ENCODE assay signal across 8 mouse cellular contexts in genomic region chr12:86867271-86868223, GRCm38 (mm10). TPM values are rescaled to one million over a fixed set of nuclear protein-coding genes. Genes with fewer than 3 reads are reported as not detected.
DNase-seq lines count a peak whose midpoint lies in the region; ATAC-seq and TF ChIP-seq lines count a peak whose summit lies in the region.

No protein-coding gene starts in this region.

- H3K36me3 ChIP-seq in liver, embryonic 12.5 days = no peaks in the 10 kb centered on the region
- H3K36me3 ChIP-seq in liver, embryonic 11.5 days (ENCODE audit: control insufficient read depth, insufficient read depth, low read length) = no peaks in the 10 kb centered on the region
- H3K36me3 ChIP-seq in heart, embryonic 12.5 days = no peaks in the 10 kb centered on the region
- H3K36me3 ChIP-seq in small intestine, adult 2 months (ENCODE audit: control insufficient read depth, insufficient read depth, low read length) = no peaks in the 10 kb centered on the region
- no peaks in the 10 kb centered on the region for H3K36me3 ChIP-seq in midbrain, embryonic 11.5 days (ENCODE audit: control insufficient read depth, insufficient read depth, low read length)

- ATAC-seq in liver, embryonic 12.5 days = 0 out of 2 replicates have a peak, but pooled peaks have one; percentile 51
- ATAC-seq in liver, embryonic 11.5 days (replicated peaks; ENCODE audit: low FRiP score) = no peak
- ATAC-seq in heart, embryonic 12.5 days (ENCODE audit: insufficient number of reproducible peaks, low FRiP score) = peak; percentile 61; the same call in 1 of the 2 replicates
- no peak for ATAC-seq in midbrain, embryonic 11.5 days (ENCODE audit: low FRiP score)

- no peak overlapping the region for H3K4me2 ChIP-seq in liver, embryonic 12.5 days
- no peak overlapping the region for H3K4me2 ChIP-seq in liver, embryonic 11.5 days
- no peak overlapping the region for H3K4me2 ChIP-seq in heart, embryonic 12.5 days
- no peak overlapping the region for H3K4me2 ChIP-seq in midbrain, embryonic 11.5 days

- peaks cover 8% of the 10 kb centered on the region for H3K4me1 ChIP-seq in liver, embryonic 12.5 days
- H3K4me1 ChIP-seq in liver, embryonic 11.5 days (replicated peaks; ENCODE audit: control insufficient read depth, insufficient read depth, low read length) = no peaks in the 10 kb centered on the region
- H3K4me1 ChIP-seq in heart, embryonic 12.5 days (replicated peaks) = peaks cover 20% of the 10 kb centered on the region
- peaks cover 14% of the 10 kb centered on the region for H3K4me1 ChIP-seq in small intestine, adult 2 months (ENCODE audit: control insufficient read depth, insufficient read depth, insufficient read length, low read length)
- no peaks in the 10 kb centered on the region for H3K4me1 ChIP-seq in midbrain, embryonic 11.5 days (ENCODE audit: control insufficient read depth, insufficient read depth, low read length)

- no peak overlapping the region for H3K9ac ChIP-seq in liver, embryonic 12.5 days
- H3K9ac ChIP-seq in liver, embryonic 11.5 days (ENCODE audit: low read depth, low read length) = no peak overlapping the region
- peak overlapping the region; percentile 40 for H3K9ac ChIP-seq in heart, embryonic 12.5 days
- H3K9ac ChIP-seq in midbrain, embryonic 11.5 days (ENCODE audit: low read length) = no peak overlapping the region

- no peaks in the 10 kb centered on the region for H3K9me3 ChIP-seq in liver, embryonic 12.5 days (replicated peaks)
- no peaks in the 10 kb centered on the region for H3K9me3 ChIP-seq in liver, embryonic 11.5 days (ENCODE audit: control insufficient read depth, low read length)
- peaks cover 15% of the 10 kb centered on the region; the same call in 1 of the 2 replicates for H3K9me3 ChIP-seq in heart, embryonic 12.5 days (replicated peaks)
- no peaks in the 10 kb centered on the region for H3K9me3 ChIP-seq in midbrain, embryonic 11.5 days (ENCODE audit: control insufficient read depth, low read length)

- DNase-seq in liver, embryonic 11.5 days (ENCODE audit: low spot score) = no peak
- peak; percentile 73 to 77 for DNase-seq in cerebellum, postnatal 36 days
- DNase-seq in kidney, postnatal 25 days = peak; percentile 81 to 97
- DNase-seq in midbrain, embryonic 11.5 days (ENCODE audit: low spot score, missing footprints) = no peak
- no peak for DNase-seq in thymus, postnatal 25 days

- H3K4me3 ChIP-seq in liver, embryonic 12.5 days = no peak overlapping the region
- no peak overlapping the region for H3K4me3 ChIP-seq in liver, embryonic 11.5 days (ENCODE audit: low read depth, low read length)
- no peak overlapping the region for H3K4me3 ChIP-seq in heart, embryonic 12.5 days
- H3K4me3 ChIP-seq in small intestine, adult 2 months (ENCODE audit: low read depth, low read length) = no peak overlapping the region
- no peak overlapping the region for H3K4me3 ChIP-seq in midbrain, embryonic 11.5 days (ENCODE audit: low read depth, low read length)

- WGBS in liver, embryonic 12.5 days (ENCODE audit: insufficient replicate concordance) = 45% methylated on average over 14 of the region's 14 CpGs
- 47% methylated on average over 14 of the region's 14 CpGs for WGBS in liver, embryonic 11.5 days
- 36% methylated on average over 14 of the region's 14 CpGs for WGBS in heart, embryonic 12.5 days
- WGBS in small intestine, adult 2 months = 26% methylated on average over 14 of the region's 14 CpGs
- 49% methylated on average over 14 of the region's 14 CpGs for WGBS in midbrain, embryonic 11.5 days

- H3K27ac ChIP-seq in liver, embryonic 12.5 days = no peak overlapping the region
- H3K27ac ChIP-seq in liver, embryonic 11.5 days (ENCODE audit: low read depth, low read length) = no peak overlapping the region
- 0 out of 2 replicates have a peak overlapping the region, but pooled peaks have one; percentile 13 for H3K27ac ChIP-seq in heart, embryonic 12.5 days (ENCODE audit: poor library complexity, severe bottlenecking)
- peak overlapping the region; percentile 53 for H3K27ac ChIP-seq in small intestine, adult 2 months (ENCODE audit: insufficient read depth, low read depth, low read length)
- H3K27ac ChIP-seq in midbrain, embryonic 11.5 days (ENCODE audit: low read depth, low read length) = no peak overlapping the region

- H3K27me3 ChIP-seq in liver, embryonic 12.5 days (replicated peaks) = no peaks in the 10 kb centered on the region; the same call in 1 of the 2 replicates
- no peaks in the 10 kb centered on the region for H3K27me3 ChIP-seq in liver, embryonic 11.5 days (replicated peaks; ENCODE audit: control insufficient read depth, insufficient read depth, low read length)
- no peaks in the 10 kb centered on the region for H3K27me3 ChIP-seq in heart, embryonic 12.5 days (replicated peaks)
- H3K27me3 ChIP-seq in small intestine, adult 2 months (ENCODE audit: control insufficient read depth, insufficient read depth, low read length) = no peaks in the 10 kb centered on the region
- no peaks in the 10 kb centered on the region for H3K27me3 ChIP-seq in midbrain, embryonic 11.5 days (ENCODE audit: control insufficient read depth, insufficient read depth, low read length)

- TF ChIP-seq CTCF in small intestine, adult 2 months (IDR thresholded peaks at IDR 0.05; ENCODE audit: extremely low read depth, insufficient read length, insufficient replicate concordance, low read depth, low read length) = no peak

- no peak for TF ChIP-seq POLR2A in small intestine, adult 2 months (IDR thresholded peaks at IDR 0.05; ENCODE audit: low read depth, low read length)

RNA-seq across cellular contexts. Expression of gene Irf2bpl, which starts 17.1 kb away (rescaled TPM):
- polyA plus RNA-seq in liver, embryonic 12.5 days (2016; fragmentation: Nextera tagmentation; extraction: Ambion mirVana) = 6.7 and 7.7 TPM in 2 replicates
- polyA plus RNA-seq in liver, embryonic 11.5 days (2014; fragmentation: Nextera tagmentation; extraction: Ambion mirVana) = 9.7 and 9.8 TPM in 2 replicates
- polyA plus RNA-seq in heart, embryonic 12.5 days (2016; fragmentation: Nextera tagmentation; extraction: Ambion mirVana) = 57.8 and 59.5 TPM in 2 replicates
- 17.5 and 30.5 TPM in 2 replicates for polyA plus RNA-seq in small intestine, adult 2 months (2012; rRNA removed)
- polyA plus RNA-seq in midbrain, embryonic 11.5 days (2014; fragmentation: Nextera tagmentation; extraction: Ambion mirVana) = 24.4 and 26.4 TPM in 2 replicates

Comparison
In these comparisons a context has a peak if more than half of its experiments do, and no peak if none do; other contexts are left out.
1. ATAC-seq: peak in liver, embryonic 12.5 days (single experiment) and heart, embryonic 12.5 days (single experiment); none in liver, embryonic 11.5 days (single experiment) and midbrain, embryonic 11.5 days (single experiment).
2. H3K27ac ChIP-seq: peak in heart, embryonic 12.5 days (single experiment) and small intestine, adult 2 months (single experiment); none in liver, embryonic 12.5 days (single experiment), liver, embryonic 11.5 days (single experiment) and midbrain, embryonic 11.5 days (single experiment).
3. DNase-seq: peak in cerebellum, postnatal 36 days (2 of 2) and kidney, postnatal 25 days (2 of 2); none in liver, embryonic 11.5 days (single experiment), midbrain, embryonic 11.5 days (single experiment) and thymus, postnatal 25 days (single experiment).